Mouse (Mus musculus) kidney, postnatal 0 days (tissue): Measurements from ENCODE around the gene Trap1. TPM values are rescaled to one million over a fixed set of nuclear protein-coding genes. Genes with fewer than 3 reads are reported as not detected.

ENCODE experiments used
- ATAC-seq: fragments of 200-750 bp; cut with Nextera tagmentation; replicated peaks from 2 replicates; pipeline ENCODE4 v1.8.0; 2017; ENCODE audit warnings: low read depth, moderate number of reproducible peaks, moderate TSS enrichment, moderate library complexity; ENCODE audit not compliant: low FRiP score
- DNase-seq: peaks from one replicate; pipeline ENCODE4 v3.0.0-alpha.2; 2016; ENCODE audit warnings: low spot score
- H3K27ac ChIP-seq: fragments of 300-500 bp; sonication (generic); 2 replicates; pipeline ENCODE4 v1.5.1; 2014; ENCODE audit warnings: mild to moderate bottlenecking
- H3K27me3 ChIP-seq: fragments of 300-500 bp; sonication (generic); 2 replicates; pipeline ENCODE4 v1.6.1; 2014; ENCODE audit warnings: low read length, mixed read lengths; ENCODE audit not compliant: insufficient read depth
- H3K36me3 ChIP-seq: fragments of 300-500 bp; sonication (generic); 2 replicates; pipeline ENCODE4 v1.6.1; 2014; ENCODE audit warnings: low read length, mixed read lengths; ENCODE audit not compliant: insufficient read depth
- H3K4me1 ChIP-seq: fragments of 300-500 bp; sonication (generic); replicated peaks from 2 replicates; pipeline ENCODE4 v1.6.1; 2014; ENCODE audit warnings: antibody characterized with exemption, low read length, mixed read lengths; ENCODE audit not compliant: insufficient read depth
- H3K4me2 ChIP-seq: fragments of 300-500 bp; sonication (generic); 2 replicates; pipeline ENCODE4 v1.6.1; 2014; ENCODE audit warnings: mild to moderate bottlenecking, low read length, moderate library complexity, mixed read lengths
- H3K4me3 ChIP-seq: fragments of 300-500 bp; sonication (generic); replicated peaks from 2 replicates; pipeline ENCODE4 v1.5.1; 2014; ENCODE audit warnings: low read depth, low read length
- H3K9ac ChIP-seq: fragments of 300-500 bp; sonication (generic); 2 replicates; pipeline ENCODE4 v1.6.1; 2014; ENCODE audit warnings: low read depth, low read length
- H3K9me3 ChIP-seq: fragments of 300-500 bp; sonication (generic); replicated peaks from 2 replicates; pipeline ENCODE4 v1.6.1; 2016; ENCODE audit warnings: low read length, inconsistent platforms, mixed read lengths
- CTCF ChIP-seq: IDR thresholded peaks from 2 replicates; pipeline ENCODE4 v1.5.1; 2016; ENCODE audit warnings: antibody characterized with exemption, low read depth, mild to moderate bottlenecking, moderate library complexity
- WGBS: fragments of 180-500 bp; shearing (Covaris S2); extraction: QIAGEN DNeasy Blood & Tissue Kit; methylation state at CpG from one replicate; pipeline ENCODE4 v1.1.7; 2014; 5-methylcytosine and 5-hydroxymethylcytosine counted together
- polyA plus RNA-seq: library from polyadenylated mRNA; unstranded; fragments of >200 nt; fragmentation: Nextera tagmentation; extraction: Ambion mirVana; gene quantifications from 2 replicates; pipeline ENCODE4 v1.2.1, GENCODE M21; 2015

Trap1 gene
- polyA plus RNA-seq, 1 experiment from 2014 or later = 89.9 TPM

GRCm38 (mm10) chr16:4074836-4075235, 2.8 kb downstream of the Trap1 start:
- no peak for ATAC-seq
- H3K9ac ChIP-seq = no peak overlapping the region
- H3K4me1 ChIP-seq = peaks cover 8% of the 10 kb centered on the region
- H3K9me3 ChIP-seq = no peaks in the 10 kb centered on the region
- no peak for DNase-seq
- whole genome bisulfite sequencing = 76% methylated on average over 3 of the region's 3 CpGs
- no peak for TF ChIP-seq CTCF
- H3K27ac ChIP-seq = no peak overlapping the region
- no peaks in the 10 kb centered on the region for H3K36me3 ChIP-seq
- no peaks in the 10 kb centered on the region for H3K27me3 ChIP-seq
- H3K4me2 ChIP-seq = no peak overlapping the region
- no peak overlapping the region for H3K4me3 ChIP-seq

- Histone ChIP-seq H3K27ac (no peak overlapping the region), H3K4me2 (no peak overlapping the region), H3K9ac (no peak overlapping the region), H3K9me3 (no peaks in the 10 kb centered on the region), H3K4me1 (peaks cover 8% of the 10 kb centered on the region), H3K36me3 (no peaks in the 10 kb centered on the region), H3K27me3 (no peaks in the 10 kb centered on the region), H3K4me3 (no peak overlapping the region)
- ATAC-seq (no peak), DNase-seq (peak; percentile 58)
- TF ChIP-seq CTCF = peak; percentile 56; the same call in 1 of the 2 replicates
- 42% methylated on average over 6 of the region's 6 CpGs for WGBS
Observed at GRCm38 (mm10) chr16:4074297-4074696, 3.3 kb downstream of the Trap1 start.

GRCm38 (mm10) chr16:4068588-4068987, 9.0 kb downstream of the Trap1 start:
- ATAC-seq (no peak), DNase-seq (peak; percentile 69)
- H3K36me3 ChIP-seq = peaks cover 27% of the 10 kb centered on the region
- H3K9me3 ChIP-seq = no peaks in the 10 kb centered on the region
- 55% methylated on average over 8 of the region's 8 CpGs for WGBS
- no peaks in the 10 kb centered on the region for H3K4me1 ChIP-seq
- H3K9ac ChIP-seq = no peak overlapping the region
- no peak overlapping the region for H3K4me2 ChIP-seq
- no peaks in the 10 kb centered on the region for H3K27me3 ChIP-seq
- TF ChIP-seq CTCF = peak; percentile 84
- H3K4me3 ChIP-seq = no peak overlapping the region
- H3K27ac ChIP-seq = no peak overlapping the region

- Histone ChIP-seq H3K27me3 (no peaks in the 10 kb centered on the region), H3K9ac (no peak overlapping the region), H3K36me3 (peaks cover 54% of the 10 kb centered on the region), H3K4me3 (no peak overlapping the region), H3K4me2 (no peak overlapping the region), H3K9me3 (no peaks in the 10 kb centered on the region), H3K27ac (no peak overlapping the region), H3K4me1 (no peaks in the 10 kb centered on the region)
- TF ChIP-seq CTCF = no peak
- ATAC-seq (no peak), DNase-seq (no peak)
- WGBS = 93% methylated on average over 4 of the region's 4 CpGs
Observed at GRCm38 (mm10) chr16:4064945-4065344, 12.7 kb downstream of the Trap1 start.

- no peak for TF ChIP-seq CTCF
- Histone ChIP-seq H3K27me3 (no peaks in the 10 kb centered on the region), H3K36me3 (peaks cover 63% of the 10 kb centered on the region), H3K9ac (no peak overlapping the region), H3K4me1 (no peaks in the 10 kb centered on the region), H3K4me2 (no peak overlapping the region), H3K4me3 (no peak overlapping the region), H3K9me3 (no peaks in the 10 kb centered on the region), H3K27ac (no peak overlapping the region)
- WGBS = 77% methylated on average over 3 of the region's 3 CpGs
- DNase-seq (no peak), ATAC-seq (no peak)
Observed at GRCm38 (mm10) chr16:4053811-4054210, 23.8 kb downstream of the Trap1 start.

- no peaks in the 10 kb centered on the region for H3K27me3 ChIP-seq
- WGBS = 88% methylated on average over 4 of the region's 4 CpGs
Observed at GRCm38 (mm10) chr16:4052601-4053000, 25.0 kb downstream of the Trap1 start.

GRCm38 (mm10) chr16:4045524-4045923, 32.1 kb downstream of the Trap1 start:
- ATAC-seq (0 out of 2 replicates have a peak, but pooled peaks have one; percentile 25), DNase-seq (no peak)
- TF ChIP-seq CTCF = peak; percentile 43; the same call in 1 of the 2 replicates
- WGBS = 85% methylated on average over 4 of the region's 4 CpGs
- Histone ChIP-seq H3K27me3 (no peaks in the 10 kb centered on the region), H3K4me2 (no peak overlapping the region), H3K36me3 (peaks cover 52% of the 10 kb centered on the region), H3K4me1 (no peaks in the 10 kb centered on the region), H3K4me3 (no peak overlapping the region), H3K27ac (no peak overlapping the region), H3K9me3 (no peaks in the 10 kb centered on the region), H3K9ac (no peak overlapping the region)

More at GRCm38 (mm10) chr16:4052601-4053000, 25.0 kb downstream of the Trap1 start:
- Histone ChIP-seq H3K4me1 (no peaks in the 10 kb centered on the region), H3K4me2 (no peak overlapping the region), H3K36me3 (peaks cover 56% of the 10 kb centered on the region), H3K27ac (no peak overlapping the region), H3K4me3 (no peak overlapping the region), H3K9me3 (no peaks in the 10 kb centered on the region), H3K9ac (no peak overlapping the region)
- peak; percentile 68 for ATAC-seq
- no peak for TF ChIP-seq CTCF
- DNase-seq = no peak
